Mouse (Mus musculus): Measurements from ENCODE around the gene Ly9. TPM values are rescaled to one million over a fixed set of nuclear protein-coding genes. Genes with fewer than 3 reads are reported as not detected.

Ly9 gene
- polyA plus RNA-seq (2014; fragmentation: Illumina TruSeq; extraction: RNeasy Lipid Tissue Mini Kit (QIAGEN cat#74804); ENCODE audit: low read depth, low replicate concordance), result 0.29 TPM

DNA sequence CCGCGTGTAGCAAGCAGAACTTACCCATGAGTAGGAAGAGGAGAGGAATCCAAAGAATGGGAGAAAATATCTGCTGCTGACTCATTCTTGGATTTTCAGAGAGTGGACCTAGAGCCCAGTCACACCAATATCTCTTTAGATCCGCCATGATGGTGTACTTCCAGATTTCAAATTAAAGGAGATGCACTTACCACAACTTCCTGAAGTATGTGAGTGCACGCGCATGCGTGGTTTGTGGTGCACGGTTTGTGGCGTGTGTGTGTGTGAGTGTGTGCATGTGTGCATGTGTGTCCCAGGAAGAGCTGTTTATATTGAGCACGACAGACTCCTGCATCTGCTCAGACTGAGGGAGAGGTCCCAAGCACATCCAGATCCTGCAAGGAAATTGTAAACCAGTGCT, at the start of gene Ly9:
Ly9 (minus strand) TSS at position 235 of the 400 bp plus-strand sequence.

DNA sequence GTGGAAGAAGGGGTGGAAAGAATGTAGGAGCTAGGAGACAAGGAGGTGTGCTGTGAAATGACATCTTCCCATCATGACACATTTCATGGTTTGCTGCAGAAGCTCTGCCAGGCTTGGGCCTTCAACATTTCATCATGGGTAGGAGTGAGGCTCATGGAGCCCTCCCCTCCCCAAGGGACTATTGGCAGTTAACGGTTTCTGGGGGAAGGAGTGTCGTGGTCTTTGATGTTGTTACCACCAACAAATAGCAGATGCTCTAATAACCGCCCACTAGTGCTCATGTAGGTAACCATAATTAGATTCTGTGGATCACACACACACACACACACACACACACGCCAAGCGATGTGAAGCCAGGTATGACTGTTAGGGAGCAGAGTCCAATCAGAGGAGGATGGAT, 45.5 kb upstream of the Ly9 start, which contains the start of gene Slamf7:
Slamf7 (minus strand) TSS at position 302 of the 400 bp plus-strand sequence.

DNA sequence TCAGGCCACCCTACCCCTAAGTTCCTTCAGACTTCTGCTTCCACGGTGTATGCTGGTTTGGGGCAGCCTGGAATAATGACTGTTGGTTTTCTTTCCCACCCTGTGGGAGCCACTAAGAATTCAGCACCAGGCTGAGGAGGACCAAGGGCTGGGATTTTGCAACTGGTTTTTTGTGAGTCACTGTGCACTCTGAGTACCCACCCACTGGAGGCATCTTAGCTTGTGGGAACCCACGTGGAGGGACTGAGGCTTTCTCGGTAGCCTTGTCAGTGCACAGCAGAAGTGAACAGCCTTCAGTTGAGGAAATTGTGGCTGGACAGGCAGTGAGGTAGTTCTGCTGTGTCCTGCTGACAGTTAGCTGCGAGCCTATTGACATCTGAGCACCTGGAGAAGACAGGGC, 48.3 kb downstream of the Ly9 start, which contains the start of gene Cd244a:
Cd244a (plus strand) TSS at position 296 of the 400 bp plus-strand sequence.

Other genes starting within 250 kb of the Ly9 start
- gene Klhdc9, start 246.6 kb downstream of the Ly9 start, polyA plus RNA-seq (2014; fragmentation: Illumina TruSeq; extraction: RNeasy Lipid Tissue Mini Kit (QIAGEN cat#74804); ENCODE audit: low read depth, low replicate concordance), result not detected
- gene Nectin4, start 237.3 kb downstream of the Ly9 start, polyA plus RNA-seq (2014; fragmentation: Illumina TruSeq; extraction: RNeasy Lipid Tissue Mini Kit (QIAGEN cat#74804); ENCODE audit: low read depth, low replicate concordance), result 0.47 TPM
- gene Arhgap30, start 218.5 kb downstream of the Ly9 start, polyA plus RNA-seq (2014; fragmentation: Illumina TruSeq; extraction: RNeasy Lipid Tissue Mini Kit (QIAGEN cat#74804); ENCODE audit: low read depth, low replicate concordance), result 3.0 TPM
- gene Usf1, start 196.1 kb downstream of the Ly9 start, polyA plus RNA-seq (2014; fragmentation: Illumina TruSeq; extraction: RNeasy Lipid Tissue Mini Kit (QIAGEN cat#74804); ENCODE audit: low read depth, low replicate concordance), result 34.5 TPM
- gene Tstd1, start 188.5 kb downstream of the Ly9 start, polyA plus RNA-seq (2014; fragmentation: Illumina TruSeq; extraction: RNeasy Lipid Tissue Mini Kit (QIAGEN cat#74804); ENCODE audit: low read depth, low replicate concordance), result 3.4 TPM
- 41.0 TPM for gene F11r, start 169.9 kb downstream of the Ly9 start, polyA plus RNA-seq (2014; fragmentation: Illumina TruSeq; extraction: RNeasy Lipid Tissue Mini Kit (QIAGEN cat#74804); ENCODE audit: low read depth, low replicate concordance)
- 3.7 TPM for gene Alyref2, start 103.9 kb downstream of the Ly9 start, polyA plus RNA-seq (2014; fragmentation: Illumina TruSeq; extraction: RNeasy Lipid Tissue Mini Kit (QIAGEN cat#74804); ENCODE audit: low read depth, low replicate concordance)
- not detected for gene Itln1, start 72.1 kb downstream of the Ly9 start, polyA plus RNA-seq (2014; fragmentation: Illumina TruSeq; extraction: RNeasy Lipid Tissue Mini Kit (QIAGEN cat#74804); ENCODE audit: low read depth, low replicate concordance)
- gene Cd244a, start 48.2 kb downstream of the Ly9 start, polyA plus RNA-seq (2014; fragmentation: Illumina TruSeq; extraction: RNeasy Lipid Tissue Mini Kit (QIAGEN cat#74804); ENCODE audit: low read depth, low replicate concordance), result 0.45 TPM
- gene Slamf7, start 45.6 kb upstream of the Ly9 start, polyA plus RNA-seq (2014; fragmentation: Illumina TruSeq; extraction: RNeasy Lipid Tissue Mini Kit (QIAGEN cat#74804); ENCODE audit: low read depth, low replicate concordance), result 0.42 TPM
- gene Cd48, start 74.6 kb upstream of the Ly9 start, polyA plus RNA-seq (2014; fragmentation: Illumina TruSeq; extraction: RNeasy Lipid Tissue Mini Kit (QIAGEN cat#74804); ENCODE audit: low read depth, low replicate concordance), result 3.3 TPM
- 0.31 TPM for gene Slamf1, start 159.7 kb upstream of the Ly9 start, polyA plus RNA-seq (2014; fragmentation: Illumina TruSeq; extraction: RNeasy Lipid Tissue Mini Kit (QIAGEN cat#74804); ENCODE audit: low read depth, low replicate concordance)
- gene Cd84, start 232.3 kb upstream of the Ly9 start, polyA plus RNA-seq (2014; fragmentation: Illumina TruSeq; extraction: RNeasy Lipid Tissue Mini Kit (QIAGEN cat#74804); ENCODE audit: low read depth, low replicate concordance), result 1.4 TPM